Mouse (Mus musculus): ENCODE data around the gene 4921539E11Rik. TPM values are rescaled to one million over a fixed set of nuclear protein-coding genes. Genes with fewer than 3 reads are reported as not detected.

4921539E11Rik gene
- polyA plus RNA-seq, 1 experiment from 2014 or later = not detected

DNA sequence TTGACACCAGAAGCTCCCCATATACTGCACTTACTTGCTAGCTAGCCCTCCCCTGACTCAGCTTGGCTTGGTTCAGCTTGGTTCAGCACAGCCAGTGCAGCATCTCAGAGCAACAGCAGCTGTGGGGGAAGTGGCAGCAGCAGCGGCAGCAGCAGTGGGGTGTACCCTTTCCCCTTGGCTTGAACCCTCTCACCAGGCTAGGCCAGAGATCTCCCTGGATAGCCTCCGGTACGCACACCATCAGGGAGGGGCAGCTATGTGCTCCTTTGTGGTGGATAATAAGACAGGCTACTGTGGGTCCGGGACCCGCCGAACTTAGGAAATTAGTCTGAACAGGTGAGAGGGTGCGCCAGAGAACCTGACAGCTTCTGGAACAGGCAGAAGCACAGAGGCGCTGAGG, 17.6 kb downstream of the 4921539E11Rik start:
- no peak for DNase-seq
- H3K9ac ChIP-seq (replicated peaks) = no peak overlapping the region
- no peak for ATAC-seq
- 73% methylated on average over 6 of the region's 8 CpGs for WGBS (ENCODE audit: insufficient replicate concordance)
- TF ChIP-seq EP300 (IDR thresholded peaks at IDR 0.05; ENCODE audit: low read depth) (no peak), CTCF (IDR thresholded peaks at IDR 0.05; ENCODE audit: low read depth) (no peak)
- H3K9me3 ChIP-seq (ENCODE audit: low read length) = no peaks in the 10 kb centered on the region
- H3K27ac ChIP-seq (ENCODE audit: low read depth) = no peak overlapping the region
- no peak overlapping the region for H3K4me2 ChIP-seq (ENCODE audit: low read depth, low read length)
- H3K4me3 ChIP-seq (ENCODE audit: low read depth, low read length) = no peak overlapping the region
- H3K36me3 ChIP-seq (replicated peaks; ENCODE audit: insufficient read depth, low read length) = no peaks in the 10 kb centered on the region
- H3K4me1 ChIP-seq (ENCODE audit: insufficient read depth) = no peaks in the 10 kb centered on the region
- H3K27me3 ChIP-seq (ENCODE audit: insufficient read depth, low read length) = no peaks in the 10 kb centered on the region

DNA sequence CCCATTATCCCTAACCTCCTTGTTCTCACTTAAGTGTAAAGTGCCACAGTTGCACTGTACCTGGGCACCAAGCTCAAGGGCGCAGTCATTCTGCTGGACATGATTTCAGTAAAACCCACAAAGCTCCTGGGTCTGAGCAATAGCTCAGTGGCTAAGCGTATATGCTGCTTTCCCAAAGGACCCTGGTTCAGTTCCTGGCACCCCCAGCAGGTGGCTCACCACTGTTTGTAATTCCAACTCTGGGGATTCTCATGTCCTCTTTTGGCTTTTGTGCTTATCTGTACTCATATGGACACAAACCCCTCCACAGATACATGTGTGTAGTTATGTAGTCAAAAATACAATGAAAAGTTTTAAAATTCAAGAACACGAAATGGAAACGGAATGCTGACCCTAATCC, 21.3 kb downstream of the 4921539E11Rik start:
- Histone ChIP-seq H3K27me3 (ENCODE audit: insufficient read depth, low read length) (no peaks in the 10 kb centered on the region), H3K4me2 (ENCODE audit: low read depth, low read length) (no peak overlapping the region), H3K9ac (replicated peaks) (no peak overlapping the region), H3K36me3 (replicated peaks; ENCODE audit: insufficient read depth, low read length) (no peaks in the 10 kb centered on the region), H3K4me1 (ENCODE audit: insufficient read depth) (no peaks in the 10 kb centered on the region), H3K4me3 (ENCODE audit: low read depth, low read length) (no peak overlapping the region), H3K9me3 (ENCODE audit: low read length) (no peaks in the 10 kb centered on the region), H3K27ac (ENCODE audit: low read depth) (no peak overlapping the region)
- DNase-seq = no peak
- TF ChIP-seq EP300 (IDR thresholded peaks at IDR 0.05; ENCODE audit: low read depth) (no peak), CTCF (IDR thresholded peaks at IDR 0.05; ENCODE audit: low read depth) (peak; percentile 24)
- 82% methylated on average over 4 of the region's 4 CpGs for WGBS (ENCODE audit: insufficient replicate concordance)
- no peak for ATAC-seq

GRCm38 (mm10) chr4:103265166-103265565, 25.5 kb downstream of the 4921539E11Rik start:
- Histone ChIP-seq H3K4me3 (ENCODE audit: low read depth, low read length) (no peak overlapping the region), H3K36me3 (replicated peaks; ENCODE audit: insufficient read depth, low read length) (no peaks in the 10 kb centered on the region), H3K4me1 (ENCODE audit: insufficient read depth) (peaks cover 5% of the 10 kb centered on the region), H3K27ac (ENCODE audit: low read depth) (no peak overlapping the region), H3K9ac (replicated peaks) (no peak overlapping the region), H3K9me3 (ENCODE audit: low read length) (no peaks in the 10 kb centered on the region), H3K27me3 (ENCODE audit: insufficient read depth, low read length) (no peaks in the 10 kb centered on the region), H3K4me2 (ENCODE audit: low read depth, low read length) (no peak overlapping the region)
- 55% methylated on average over 2 of the region's 2 CpGs for WGBS (ENCODE audit: insufficient replicate concordance)
- DNase-seq = no peak
- no peak for TF ChIP-seq CTCF (IDR thresholded peaks at IDR 0.05; ENCODE audit: low read depth)
- no peak for TF ChIP-seq EP300 (IDR thresholded peaks at IDR 0.05; ENCODE audit: low read depth)
- no peak for ATAC-seq

DNA sequence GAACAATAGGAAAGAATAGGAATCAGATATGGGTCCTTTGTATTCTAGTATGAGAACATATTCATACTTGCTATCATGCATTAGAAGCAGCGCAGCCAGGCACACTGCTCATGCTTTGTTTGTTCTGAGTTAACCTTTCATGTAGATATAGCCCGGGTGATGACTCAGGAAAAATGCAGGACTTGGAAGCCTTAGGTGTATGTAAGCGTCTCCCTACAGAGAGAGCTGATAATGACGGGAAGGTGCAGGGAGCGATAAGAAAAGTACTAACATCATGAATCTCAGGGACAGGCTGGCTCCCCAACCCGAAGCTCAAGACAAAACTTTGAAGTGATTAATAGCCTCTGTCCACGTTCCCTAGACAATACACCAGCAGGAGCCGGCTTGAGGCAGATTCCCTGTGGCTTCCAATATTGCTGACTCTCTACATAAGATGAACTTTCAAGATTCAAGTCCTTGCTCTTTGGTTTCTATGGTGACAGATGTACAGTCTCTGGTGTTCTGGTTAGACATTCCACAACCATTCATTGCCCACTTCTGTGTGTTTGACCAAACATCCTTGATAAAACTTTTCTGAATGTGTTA, 26.8 kb downstream of the 4921539E11Rik start:
- no peak overlapping the region for H3K4me3 ChIP-seq (ENCODE audit: low read depth, low read length)
- peaks cover 5% of the 10 kb centered on the region for H3K4me1 ChIP-seq (ENCODE audit: insufficient read depth)
- no peak overlapping the region for H3K27ac ChIP-seq (ENCODE audit: low read depth)
- no peak overlapping the region for H3K4me2 ChIP-seq (ENCODE audit: low read depth, low read length)
- H3K9ac ChIP-seq (replicated peaks) = no peak overlapping the region
- H3K27me3 ChIP-seq (ENCODE audit: insufficient read depth, low read length) = no peaks in the 10 kb centered on the region
- no peaks in the 10 kb centered on the region for H3K36me3 ChIP-seq (replicated peaks; ENCODE audit: insufficient read depth, low read length)
- ATAC-seq (peak; percentile 29; the same call in 1 of the 2 replicates), DNase-seq (no peak)
- 24% methylated on average over 8 of the region's 8 CpGs for WGBS (ENCODE audit: insufficient replicate concordance)
- no peaks in the 10 kb centered on the region for H3K9me3 ChIP-seq (ENCODE audit: low read length)
- no peak for TF ChIP-seq EP300 (IDR thresholded peaks at IDR 0.05; ENCODE audit: low read depth)
- no peak for TF ChIP-seq CTCF (IDR thresholded peaks at IDR 0.05; ENCODE audit: low read depth)

- TF ChIP-seq CTCF (IDR thresholded peaks at IDR 0.05; ENCODE audit: low read depth) = no peak
- TF ChIP-seq EP300 (IDR thresholded peaks at IDR 0.05; ENCODE audit: low read depth) = no peak
- H3K4me3 ChIP-seq (ENCODE audit: low read depth, low read length) = no peak overlapping the region
- no peak for ATAC-seq
- H3K4me1 ChIP-seq (ENCODE audit: insufficient read depth) = peaks cover 5% of the 10 kb centered on the region
- H3K27me3 ChIP-seq (ENCODE audit: insufficient read depth, low read length) = no peaks in the 10 kb centered on the region
- no peak overlapping the region for H3K4me2 ChIP-seq (ENCODE audit: low read depth, low read length)
- no peak overlapping the region for H3K9ac ChIP-seq (replicated peaks)
- DNase-seq = no peak
- H3K27ac ChIP-seq (ENCODE audit: low read depth) = no peak overlapping the region
- no peaks in the 10 kb centered on the region for H3K9me3 ChIP-seq (ENCODE audit: low read length)
- 53% methylated on average over 5 of the region's 5 CpGs for WGBS (ENCODE audit: insufficient replicate concordance)
- no peaks in the 10 kb centered on the region for H3K36me3 ChIP-seq (replicated peaks; ENCODE audit: insufficient read depth, low read length)
Observed at GRCm38 (mm10) chr4:103263378-103263777, 27.3 kb downstream of the 4921539E11Rik start.

DNA sequence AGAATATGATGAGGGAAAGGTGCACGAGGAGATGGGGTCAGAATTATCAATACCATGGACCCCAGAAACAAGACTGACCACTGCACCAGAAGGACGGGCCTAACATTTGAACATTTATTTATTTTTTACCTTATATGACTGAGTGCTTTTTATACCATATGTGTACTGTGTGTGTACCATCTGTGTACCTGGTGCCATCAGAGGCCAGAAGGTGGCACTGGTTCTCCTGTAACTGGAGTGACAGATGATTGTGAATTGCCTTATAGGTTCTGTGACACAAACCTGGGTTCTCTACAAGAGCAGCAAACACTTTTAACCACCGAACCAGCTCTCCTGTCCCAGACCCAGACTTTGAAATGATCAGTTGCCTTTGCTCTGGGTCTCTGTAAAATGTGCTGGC, 31.8 kb downstream of the 4921539E11Rik start:
- WGBS (ENCODE audit: insufficient replicate concordance) = 79% methylated on average over 3 of the region's 3 CpGs
- Histone ChIP-seq H3K4me3 (ENCODE audit: low read depth, low read length) (no peak overlapping the region), H3K9me3 (ENCODE audit: low read length) (no peaks in the 10 kb centered on the region), H3K9ac (replicated peaks) (no peak overlapping the region), H3K4me1 (ENCODE audit: insufficient read depth) (peaks cover 3% of the 10 kb centered on the region), H3K27ac (ENCODE audit: low read depth) (no peak overlapping the region), H3K36me3 (replicated peaks; ENCODE audit: insufficient read depth, low read length) (no peaks in the 10 kb centered on the region), H3K27me3 (ENCODE audit: insufficient read depth, low read length) (no peaks in the 10 kb centered on the region), H3K4me2 (ENCODE audit: low read depth, low read length) (no peak overlapping the region)
- TF ChIP-seq EP300 (IDR thresholded peaks at IDR 0.05; ENCODE audit: low read depth) (no peak), CTCF (IDR thresholded peaks at IDR 0.05; ENCODE audit: low read depth) (peak; percentile 16; the same call in 1 of the 2 replicates)
- ATAC-seq (no peak), DNase-seq (no peak)
